10 mouse cellular contexts compared by ENCODE assay signal in genomic region chr17:71110753-71111265, GRCm38 (mm10).
"Had no signal": no experiment of that assay in that cellular context is flagged by ENCODE, and none has a peak within 500 bp of the region (broad histone marks: within the 10 kb centered on the region; RNA-seq: fewer than 3 reads in every experiment).

No protein-coding gene starts in this region.

- H3K4me1 ChIP-seq: midbrain, embryonic 10.5 days; midbrain, embryonic 15.5 days; neural tube, embryonic 12.5 days had no signal

- ATAC-seq: midbrain, embryonic 15.5 days had no signal

- H3K36me3 ChIP-seq: midbrain, embryonic 10.5 days; midbrain, embryonic 15.5 days; neural tube, embryonic 12.5 days had no signal

- DNase-seq: kidney, adult 8-10 months; kidney, postnatal 36 days; layer of hippocampus, adult 9-11 months; lung, adult 18-20 months; thymus, postnatal 4 days had no signal

- H3K9ac ChIP-seq: liver, embryonic 14.5 days; midbrain, embryonic 15.5 days; neural tube, embryonic 12.5 days had no signal

- H3K9me3 ChIP-seq: midbrain, embryonic 10.5 days; midbrain, embryonic 15.5 days; neural tube, embryonic 12.5 days had no signal

- H3K4me3 ChIP-seq: midbrain, embryonic 10.5 days; midbrain, embryonic 15.5 days; neural tube, embryonic 12.5 days had no signal

- H3K4me2 ChIP-seq: midbrain, embryonic 15.5 days; neural tube, embryonic 12.5 days had no signal

- H3K27me3 ChIP-seq: midbrain, embryonic 15.5 days; neural tube, embryonic 12.5 days had no signal

- H3K27ac ChIP-seq: liver, embryonic 14.5 days; midbrain, embryonic 10.5 days; midbrain, embryonic 15.5 days; neural tube, embryonic 12.5 days; stomach, postnatal 0 days had no signal
